Mouse (Mus musculus): ENCODE measurements around the gene Slc26a8.

- no peak for TF ChIP-seq CTCF (IDR thresholded peaks at IDR 0.05; ENCODE audit: extremely low read depth, insufficient read depth, low read length)
- no peak for TF ChIP-seq POLR2A (IDR thresholded peaks at IDR 0.05; ENCODE audit: extremely low read depth, insufficient read depth, low read length)
Observed at GRCm38 (mm10) chr17:28601557-28602250, 88.3 kb downstream of the Slc26a8 start.
